Comparison of ENCODE assay signal across 8 mouse cellular contexts in genomic region chr8:104564633-104565456, GRCm38 (mm10). TPM values are rescaled to one million over a fixed set of nuclear protein-coding genes. Genes with fewer than 3 reads are reported as not detected.
DNase-seq lines count a peak whose midpoint lies in the region; ATAC-seq and TF ChIP-seq lines count a peak whose summit lies in the region.

No protein-coding gene starts in this region.

- 0 out of 2 replicates have a peak, but pooled peaks cover 3% of the 10 kb centered on the region for H3K4me1 ChIP-seq in brown adipose tissue, adult 24 weeks (ENCODE audit: control insufficient read depth, insufficient read depth, insufficient read length, low read length)
- 0 out of 2 replicates have a peak, but pooled peaks cover 3% of the 10 kb centered on the region for H3K4me1 ChIP-seq in heart, embryonic 13.5 days
- no peaks in the 10 kb centered on the region for H3K4me1 ChIP-seq in kidney, postnatal 0 days (replicated peaks; ENCODE audit: insufficient read depth, low read length)
- H3K4me1 ChIP-seq in liver, embryonic 11.5 days (replicated peaks; ENCODE audit: control insufficient read depth, insufficient read depth, low read length) = no peaks in the 10 kb centered on the region

- TF ChIP-seq CTCF in kidney, postnatal 0 days (IDR thresholded peaks at IDR 0.05; ENCODE audit: low read depth) = peak; percentile 89

- ATAC-seq in CD4-positive, CD25-positive, alpha-beta regulatory T cell, adult 4 months = peak; percentile 99
- ATAC-seq in heart, embryonic 13.5 days (ENCODE audit: extremely low read depth, insufficient number of reproducible peaks, low FRiP score, low TSS enrichment) = no peak
- peak; percentile 94 for ATAC-seq in kidney, postnatal 0 days (replicated peaks; ENCODE audit: low FRiP score, low read depth)
- ATAC-seq in liver, embryonic 11.5 days (replicated peaks; ENCODE audit: low FRiP score) = peak; percentile 91

- H3K27ac ChIP-seq in brown adipose tissue, adult 24 weeks (replicated peaks; ENCODE audit: low read depth, low read length) = no peak overlapping the region
- H3K27ac ChIP-seq in heart, embryonic 13.5 days (replicated peaks) = no peak overlapping the region
- H3K27ac ChIP-seq in kidney, postnatal 0 days = no peak overlapping the region
- no peak overlapping the region for H3K27ac ChIP-seq in liver, embryonic 11.5 days (ENCODE audit: low read depth, low read length)

- H3K9ac ChIP-seq in heart, embryonic 13.5 days = no peak overlapping the region
- no peak overlapping the region for H3K9ac ChIP-seq in kidney, postnatal 0 days (ENCODE audit: low read depth, low read length)
- no peak overlapping the region for H3K9ac ChIP-seq in liver, embryonic 11.5 days (ENCODE audit: low read depth, low read length)

- H3K9me3 ChIP-seq in heart, embryonic 13.5 days = no peaks in the 10 kb centered on the region
- no peaks in the 10 kb centered on the region for H3K9me3 ChIP-seq in kidney, postnatal 0 days (replicated peaks; ENCODE audit: low read length)
- no peaks in the 10 kb centered on the region for H3K9me3 ChIP-seq in liver, embryonic 11.5 days (ENCODE audit: control insufficient read depth, low read length)

- no peaks in the 10 kb centered on the region for H3K27me3 ChIP-seq in heart, embryonic 13.5 days (replicated peaks)
- H3K27me3 ChIP-seq in kidney, postnatal 0 days (ENCODE audit: insufficient read depth, low read length) = no peaks in the 10 kb centered on the region
- no peaks in the 10 kb centered on the region for H3K27me3 ChIP-seq in liver, embryonic 11.5 days (replicated peaks; ENCODE audit: control insufficient read depth, insufficient read depth, low read length)
- no peaks in the 10 kb centered on the region for H3K27me3 ChIP-seq in splenic B cell, adult 2 months (ENCODE audit: control insufficient read depth, insufficient read depth, low read length, poor library complexity, severe bottlenecking)

- peak overlapping the region; percentile 53 for H3K4me2 ChIP-seq in heart, embryonic 13.5 days
- peak overlapping the region; percentile 34; the same call in 1 of the 2 replicates for H3K4me2 ChIP-seq in kidney, postnatal 0 days (ENCODE audit: low read length)
- H3K4me2 ChIP-seq in liver, embryonic 11.5 days = peak overlapping the region; percentile 40

- H3K4me3 ChIP-seq in brown adipose tissue, adult 24 weeks (ENCODE audit: insufficient read depth, low read depth, low read length) = peak overlapping the region; percentile 32; the same call in 1 of the 2 replicates
- H3K4me3 ChIP-seq in heart, embryonic 13.5 days = no peak overlapping the region
- H3K4me3 ChIP-seq in kidney, postnatal 0 days (replicated peaks; ENCODE audit: low read depth, low read length) = no peak overlapping the region
- H3K4me3 ChIP-seq in liver, embryonic 11.5 days (ENCODE audit: low read depth, low read length) = no peak overlapping the region

- WGBS in heart, embryonic 13.5 days = 19% methylated on average over 22 of the region's 22 CpGs
- 17% methylated on average over 22 of the region's 22 CpGs for WGBS in kidney, postnatal 0 days
- 16% methylated on average over 22 of the region's 22 CpGs for WGBS in liver, embryonic 11.5 days

- DNase-seq in fat pad, adult 2 months (ENCODE audit: extremely low read depth, low read depth, low spot score) = peak; percentile 63
- peak; percentile 96 for DNase-seq in kidney, postnatal 0 days (ENCODE audit: low spot score)
- DNase-seq in liver, embryonic 11.5 days (ENCODE audit: low spot score) = peak; percentile 74
- peak; percentile 98 for DNase-seq in naive thymus-derived CD4-positive, alpha-beta T cell, adult 2 months (ENCODE audit: low read depth)
- peak; percentile 97 for DNase-seq in splenic B cell, adult 2 months (ENCODE audit: low read depth, low spot score)

- H3K36me3 ChIP-seq in heart, embryonic 13.5 days = no peaks in the 10 kb centered on the region
- no peaks in the 10 kb centered on the region for H3K36me3 ChIP-seq in kidney, postnatal 0 days (ENCODE audit: insufficient read depth, low read length)
- H3K36me3 ChIP-seq in liver, embryonic 11.5 days (ENCODE audit: control insufficient read depth, insufficient read depth, low read length) = no peaks in the 10 kb centered on the region
- H3K36me3 ChIP-seq in splenic B cell, adult 2 months (ENCODE audit: control insufficient read depth, insufficient read depth, low read length, poor library complexity, severe bottlenecking) = no peaks in the 10 kb centered on the region

RNA-seq across cellular contexts. Expression of gene Pdp2, which starts 26.4 kb away (rescaled TPM):
- 10 to 100 TPM; 21.4 to 28.3 TPM for polyA plus RNA-seq in CD4-positive, CD25-positive, alpha-beta regulatory T cell, adult 4 months (2017; shearing (Covaris generic))
- 23.7 and 36.2 TPM in 2 replicates for polyA plus RNA-seq in brown adipose tissue, adult 24 weeks (2012; ENCODE audit: insufficient read depth, insufficient read length, missing spikeins)
- 7.1 and 7.3 TPM in 2 replicates for polyA plus RNA-seq in heart, embryonic 13.5 days (2015; fragmentation: Nextera tagmentation; extraction: Ambion mirVana)
- polyA plus RNA-seq in kidney, postnatal 0 days (2015; fragmentation: Nextera tagmentation; extraction: Ambion mirVana) = 12.6 and 14.5 TPM in 2 replicates
- polyA plus RNA-seq in liver, embryonic 11.5 days (2014; fragmentation: Nextera tagmentation; extraction: Ambion mirVana) = 10.6 and 11.1 TPM in 2 replicates

RNA-seq across cellular contexts. Expression of gene Car7, which starts 30.4 kb away (rescaled TPM):
- polyA plus RNA-seq in CD4-positive, CD25-positive, alpha-beta regulatory T cell, adult 4 months (2017; shearing (Covaris generic)) = 1 to 10 TPM; 4.5 to 7.3 TPM
- polyA plus RNA-seq in brown adipose tissue, adult 24 weeks (2012; ENCODE audit: insufficient read depth, insufficient read length, missing spikeins) = 2.8 and 3.6 TPM in 2 replicates
- 0.80 and 1.4 TPM in 2 replicates for polyA plus RNA-seq in heart, embryonic 13.5 days (2015; fragmentation: Nextera tagmentation; extraction: Ambion mirVana)
- 5.2 and 5.8 TPM in 2 replicates for polyA plus RNA-seq in kidney, postnatal 0 days (2015; fragmentation: Nextera tagmentation; extraction: Ambion mirVana)
- 2.1 and 2.3 TPM in 2 replicates for polyA plus RNA-seq in liver, embryonic 11.5 days (2014; fragmentation: Nextera tagmentation; extraction: Ambion mirVana)

RNA-seq across cellular contexts. Expression of gene Nae1, which starts 30.4 kb away (rescaled TPM):
- 10 to 100 TPM; 80.6 to 94.4 TPM for polyA plus RNA-seq in CD4-positive, CD25-positive, alpha-beta regulatory T cell, adult 4 months (2017; shearing (Covaris generic))
- polyA plus RNA-seq in brown adipose tissue, adult 24 weeks (2012; ENCODE audit: insufficient read depth, insufficient read length, missing spikeins) = 33.8 and 36.6 TPM in 2 replicates
- polyA plus RNA-seq in heart, embryonic 13.5 days (2015; fragmentation: Nextera tagmentation; extraction: Ambion mirVana) = 71.5 and 73.8 TPM in 2 replicates
- 87.8 and 91.8 TPM in 2 replicates for polyA plus RNA-seq in kidney, postnatal 0 days (2015; fragmentation: Nextera tagmentation; extraction: Ambion mirVana)
- 77.3 and 77.7 TPM in 2 replicates for polyA plus RNA-seq in liver, embryonic 11.5 days (2014; fragmentation: Nextera tagmentation; extraction: Ambion mirVana)

RNA-seq across cellular contexts. Expression of gene Terb1, which starts 55.1 kb away (rescaled TPM):
- under 1 TPM in 1 of 2 experiments, not detected in 1; 0.42 TPM for polyA plus RNA-seq in CD4-positive, CD25-positive, alpha-beta regulatory T cell, adult 4 months (2017; shearing (Covaris generic))
- polyA plus RNA-seq in brown adipose tissue, adult 24 weeks (2012; ENCODE audit: insufficient read depth, insufficient read length, missing spikeins) = not detected in 2 replicates
- polyA plus RNA-seq in heart, embryonic 13.5 days (2015; fragmentation: Nextera tagmentation; extraction: Ambion mirVana) = 0.05 and 0.15 TPM in 2 replicates
- polyA plus RNA-seq in kidney, postnatal 0 days (2015; fragmentation: Nextera tagmentation; extraction: Ambion mirVana) = 0.52 and 0.54 TPM in 2 replicates
- polyA plus RNA-seq in liver, embryonic 11.5 days (2014; fragmentation: Nextera tagmentation; extraction: Ambion mirVana) = 0.05 TPM in 1 of 2 replicates, not detected in the other

RNA-seq across cellular contexts. Expression of gene Cdh16, which starts 59.4 kb away (rescaled TPM):
- polyA plus RNA-seq in CD4-positive, CD25-positive, alpha-beta regulatory T cell, adult 4 months (2017; shearing (Covaris generic)) = not detected
- not detected in 2 replicates for polyA plus RNA-seq in brown adipose tissue, adult 24 weeks (2012; ENCODE audit: insufficient read depth, insufficient read length, missing spikeins)
- 18.2 and 18.4 TPM in 2 replicates for polyA plus RNA-seq in heart, embryonic 13.5 days (2015; fragmentation: Nextera tagmentation; extraction: Ambion mirVana)
- polyA plus RNA-seq in kidney, postnatal 0 days (2015; fragmentation: Nextera tagmentation; extraction: Ambion mirVana) = 439 and 476 TPM in 2 replicates
- 0.18 and 0.34 TPM in 2 replicates for polyA plus RNA-seq in liver, embryonic 11.5 days (2014; fragmentation: Nextera tagmentation; extraction: Ambion mirVana)
